Mouse (Mus musculus): ENCODE measurements around the gene Ssbp2.

Ssbp2 gene

DNA sequence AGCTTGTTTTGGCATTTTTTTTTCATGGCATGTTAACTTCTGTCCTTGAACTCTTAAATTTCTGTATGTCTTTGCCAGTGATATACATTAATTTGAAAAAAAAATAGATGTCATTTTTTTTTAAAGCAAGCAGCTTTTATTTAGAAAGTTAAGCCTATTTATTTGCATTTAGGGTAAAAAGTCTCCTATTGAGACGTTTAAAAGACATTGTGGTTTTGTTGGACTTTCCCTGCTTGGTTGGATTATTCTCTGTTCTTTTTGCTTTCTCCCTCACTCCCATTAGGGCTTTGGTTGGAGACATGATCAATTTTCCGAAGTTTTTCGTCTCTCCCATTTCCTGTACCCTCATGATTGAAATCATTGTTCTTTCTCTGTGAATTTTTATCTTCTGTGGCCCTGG is 265.0 kb downstream of the Ssbp2 start:
- DNase-seq (ENCODE audit: low read depth, low spot score), result no peak

DNA sequence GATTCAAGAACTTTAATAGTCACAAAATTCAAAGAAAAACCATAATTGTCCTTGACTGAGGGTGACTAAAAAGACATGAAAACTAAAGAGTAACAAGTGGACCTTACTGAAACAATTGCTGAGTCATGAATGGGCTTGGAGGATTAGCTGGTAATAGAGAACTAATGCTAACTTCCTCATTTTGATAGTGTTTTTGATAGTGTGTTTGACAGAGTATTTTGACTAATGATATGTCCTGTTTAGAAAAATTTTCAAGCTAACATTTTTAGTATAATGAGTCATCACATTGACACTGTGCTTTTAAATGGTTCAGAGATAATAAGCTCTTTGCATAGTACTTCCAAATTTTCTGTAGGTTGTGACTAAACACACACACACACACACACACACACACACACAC is 267.8 kb downstream of the Ssbp2 start:
- no peak for DNase-seq (ENCODE audit: low read depth, low spot score)

DNA sequence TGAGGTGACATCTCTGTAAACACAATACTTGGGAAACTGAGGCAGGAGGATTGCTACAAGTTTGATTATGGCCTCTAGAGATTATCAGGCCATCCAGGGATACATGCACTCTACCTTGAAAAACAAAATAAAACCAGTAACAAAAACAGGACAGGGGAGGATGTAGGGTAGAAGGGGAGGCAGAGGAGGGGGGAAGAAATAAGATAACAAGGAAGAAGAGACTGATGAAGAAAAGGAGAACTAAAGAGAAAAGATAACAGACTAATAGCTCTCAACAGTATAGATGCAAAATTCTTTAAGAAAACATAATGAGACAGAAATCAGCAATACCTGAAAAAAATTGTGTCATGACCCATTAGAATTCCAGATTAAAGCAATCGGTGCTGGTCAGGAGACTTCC is 277.1 kb downstream of the Ssbp2 start:
- no peak for DNase-seq (ENCODE audit: low read depth, low spot score)

DNA sequence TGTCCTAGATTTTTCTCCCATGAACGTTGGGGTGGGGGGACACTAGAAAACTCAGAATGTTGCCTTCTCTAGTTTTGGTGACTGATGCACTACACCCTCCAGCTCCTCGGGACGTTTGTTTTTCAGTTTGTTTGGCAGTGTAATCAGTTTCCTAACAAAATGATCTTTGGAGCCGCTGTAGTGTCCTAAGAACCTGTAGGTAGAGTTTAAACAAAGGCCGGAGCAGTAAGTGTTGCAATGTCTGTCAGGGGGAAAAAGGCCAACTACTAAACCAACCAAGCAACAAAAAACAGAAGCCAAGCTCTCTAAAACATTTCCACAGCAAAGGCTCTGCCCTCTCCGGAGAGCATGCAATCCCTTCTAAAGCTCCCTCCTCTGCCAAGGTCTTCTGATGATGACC is 280.8 kb downstream of the Ssbp2 start:
- DNase-seq (ENCODE audit: low read depth, low spot score), result no peak

DNA sequence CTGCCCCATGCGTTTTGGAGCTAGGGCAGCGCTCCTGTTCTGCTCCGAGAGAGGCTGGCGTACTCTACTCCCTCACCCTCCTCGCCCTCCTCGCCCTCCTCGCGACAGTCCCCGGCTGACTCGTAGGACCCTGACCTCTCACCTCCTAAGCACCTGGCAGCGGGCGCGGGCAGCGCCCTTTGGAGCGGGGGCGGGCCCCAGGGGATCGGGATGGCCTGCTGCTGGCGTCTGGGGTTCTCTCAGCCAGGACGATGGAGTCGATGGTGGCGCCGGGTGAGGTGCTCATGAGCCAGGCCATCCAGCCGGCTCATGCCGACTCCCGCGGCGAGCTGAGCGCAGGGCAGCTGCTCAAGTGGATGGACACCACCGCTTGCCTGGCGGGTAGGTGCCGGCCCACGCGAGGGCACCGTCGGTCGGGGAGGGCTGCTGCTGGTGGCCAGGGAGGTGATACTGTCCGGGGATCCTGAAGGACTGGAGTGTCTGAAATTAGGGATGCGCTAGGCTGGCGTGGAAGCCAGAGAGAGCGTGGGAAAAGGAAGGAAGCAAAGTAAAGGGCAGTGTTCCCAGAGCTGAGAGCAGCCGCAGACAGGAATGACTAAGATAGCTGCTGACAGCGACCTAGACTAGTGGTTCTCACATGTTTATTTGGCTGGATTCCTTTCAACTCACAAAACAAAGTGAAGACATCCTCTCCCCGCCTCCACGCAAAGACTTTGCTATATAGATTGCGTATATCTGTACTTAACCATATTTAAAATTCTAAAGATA is 281.4 kb downstream of the Ssbp2 start, which contains the start of gene Acot12:
Acot12 (plus strand) TSS at position 233 of the 768 bp plus-strand sequence.
- DNase-seq (ENCODE audit: low read depth, low spot score), result no peak

DNA sequence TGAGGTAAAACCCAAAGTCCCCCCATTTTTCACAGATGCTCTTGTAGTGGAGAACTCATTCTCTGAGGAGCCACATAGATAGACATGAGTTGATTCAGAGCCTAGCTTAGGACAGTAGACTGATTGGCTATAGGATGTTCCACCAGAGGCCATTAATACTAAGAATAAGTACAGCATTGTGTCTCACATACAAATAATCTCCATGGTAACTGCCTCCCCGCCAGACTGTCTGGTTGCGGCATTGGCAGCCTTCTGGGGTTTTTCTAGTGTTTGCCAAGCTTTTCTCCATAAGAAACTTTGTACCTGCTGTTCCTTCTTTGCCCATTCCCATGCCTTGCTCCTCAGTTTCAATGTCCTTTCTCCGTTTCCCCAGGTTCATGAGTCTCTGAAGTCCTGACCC is 283.1 kb downstream of the Ssbp2 start:
- no peak for DNase-seq (ENCODE audit: low read depth, low spot score)

DNA sequence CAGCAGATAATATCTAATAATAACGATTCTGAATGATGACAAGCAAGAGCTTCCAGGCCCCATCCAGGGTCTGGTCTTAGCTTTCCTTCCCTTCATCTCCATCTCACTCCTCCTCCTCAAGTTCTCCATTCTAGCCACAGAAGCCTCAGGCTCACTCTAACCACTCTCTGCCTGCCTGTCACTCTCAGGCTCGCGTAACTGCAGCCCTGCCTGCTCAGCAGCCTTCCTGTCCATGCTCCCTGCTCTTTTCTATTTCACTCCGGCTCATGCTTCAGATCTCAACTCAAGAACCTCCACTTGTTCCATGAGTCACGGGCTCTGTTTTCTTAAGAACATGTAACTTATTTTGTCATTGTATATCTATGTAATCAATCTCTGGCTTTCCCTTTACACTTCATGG is 286.4 kb downstream of the Ssbp2 start:
- DNase-seq (ENCODE audit: low read depth, low spot score), result no peak

DNA sequence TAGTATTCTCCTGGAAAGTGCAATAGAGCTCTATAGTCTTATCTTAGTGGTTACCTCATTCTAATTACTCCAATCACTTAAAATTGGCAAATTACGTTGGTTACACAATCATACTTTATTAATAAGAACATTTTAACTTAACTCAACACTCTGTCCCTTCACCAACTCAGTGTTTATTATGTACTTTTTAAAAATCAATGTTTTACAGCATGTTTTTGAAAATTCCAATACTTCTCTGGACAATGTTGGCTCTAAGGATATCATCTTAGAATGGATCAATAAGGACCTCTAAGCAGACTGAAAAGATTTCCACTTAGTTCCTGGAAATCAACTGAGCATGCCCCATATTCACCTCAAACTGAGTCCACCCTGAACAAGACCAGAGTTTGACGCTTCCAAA is 288.3 kb downstream of the Ssbp2 start:
- no peak for DNase-seq (ENCODE audit: low read depth, low spot score)

DNA sequence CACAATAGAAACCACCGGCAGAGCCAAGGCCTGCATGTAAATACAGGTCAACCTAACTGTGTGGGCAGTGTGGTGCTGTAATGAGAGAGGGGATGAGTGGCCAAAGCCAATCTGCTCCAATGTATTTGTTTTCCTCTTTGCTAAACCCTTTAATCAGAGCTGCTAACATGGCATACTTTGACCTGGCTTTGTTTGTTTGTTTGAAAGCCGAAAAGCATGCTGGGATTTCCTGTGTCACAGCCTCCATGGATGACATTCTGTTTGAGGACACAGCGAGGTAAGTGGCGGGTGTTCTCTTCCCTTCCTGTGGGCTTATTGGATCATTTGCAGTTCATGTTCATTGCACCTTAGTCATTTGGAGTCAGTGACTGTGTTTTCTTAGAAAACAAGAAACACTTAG is 289.9 kb downstream of the Ssbp2 start:
- no peak for DNase-seq (ENCODE audit: low read depth, low spot score)
